Mouse (Mus musculus): ENCODE measurements around the gene Abhd17c. TPM values are rescaled to one million over a fixed set of nuclear protein-coding genes. Genes with fewer than 3 reads are reported as not detected.
A peak's percentile ranks its signal among the peaks of the same experiment; 100 is the strongest.

The Abhd17c gene
- total RNA-seq, 1 experiment from 2014 or later, result 18.7 TPM

DNA sequence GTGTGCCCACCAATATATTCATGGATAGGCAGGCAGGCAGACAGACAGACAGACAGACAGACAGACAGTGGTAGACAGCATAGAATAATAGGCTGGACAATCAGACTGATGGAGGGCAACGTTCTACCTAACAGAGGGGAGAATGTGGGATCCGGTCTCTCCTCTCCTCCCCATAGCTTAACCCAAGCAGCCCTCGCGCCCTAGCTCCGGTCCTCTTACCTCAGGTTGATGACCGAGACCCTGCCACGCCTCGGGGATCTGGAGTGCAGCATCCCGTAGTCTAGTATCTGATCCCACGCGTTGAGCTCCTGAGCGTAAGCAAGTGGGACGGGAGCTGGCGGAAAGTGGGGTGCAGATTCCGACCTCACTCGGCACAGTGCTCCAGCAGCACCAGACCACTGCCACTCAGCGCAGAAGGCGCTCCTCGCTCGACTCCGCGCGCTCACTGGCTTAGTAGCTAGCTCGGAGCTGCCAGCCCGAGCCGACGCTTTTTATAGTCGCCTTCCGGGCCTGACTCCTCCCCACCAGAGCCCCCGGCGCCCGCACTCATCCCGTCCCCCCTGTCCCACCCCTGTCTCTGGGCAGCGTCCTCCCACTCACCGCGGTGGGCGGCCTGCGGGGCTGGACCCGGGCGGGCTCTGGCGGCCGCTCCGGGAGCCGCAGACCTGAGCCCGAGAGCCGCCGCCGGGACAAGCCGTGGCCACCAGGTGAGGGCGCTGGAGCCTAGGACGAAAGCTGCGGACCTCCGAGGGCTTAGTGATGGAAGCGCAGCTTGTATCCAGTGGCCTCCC is 65.5 kb downstream of the Abhd17c start, which contains the start of gene Cemip:
Gene Cemip, minus strand, starts transcription at position 464 of the 791 bp plus-strand sequence.
- peak; percentile 50 for ATAC-seq (replicated peaks; ENCODE audit: low read depth, poor library complexity, severe bottlenecking)

DNA sequence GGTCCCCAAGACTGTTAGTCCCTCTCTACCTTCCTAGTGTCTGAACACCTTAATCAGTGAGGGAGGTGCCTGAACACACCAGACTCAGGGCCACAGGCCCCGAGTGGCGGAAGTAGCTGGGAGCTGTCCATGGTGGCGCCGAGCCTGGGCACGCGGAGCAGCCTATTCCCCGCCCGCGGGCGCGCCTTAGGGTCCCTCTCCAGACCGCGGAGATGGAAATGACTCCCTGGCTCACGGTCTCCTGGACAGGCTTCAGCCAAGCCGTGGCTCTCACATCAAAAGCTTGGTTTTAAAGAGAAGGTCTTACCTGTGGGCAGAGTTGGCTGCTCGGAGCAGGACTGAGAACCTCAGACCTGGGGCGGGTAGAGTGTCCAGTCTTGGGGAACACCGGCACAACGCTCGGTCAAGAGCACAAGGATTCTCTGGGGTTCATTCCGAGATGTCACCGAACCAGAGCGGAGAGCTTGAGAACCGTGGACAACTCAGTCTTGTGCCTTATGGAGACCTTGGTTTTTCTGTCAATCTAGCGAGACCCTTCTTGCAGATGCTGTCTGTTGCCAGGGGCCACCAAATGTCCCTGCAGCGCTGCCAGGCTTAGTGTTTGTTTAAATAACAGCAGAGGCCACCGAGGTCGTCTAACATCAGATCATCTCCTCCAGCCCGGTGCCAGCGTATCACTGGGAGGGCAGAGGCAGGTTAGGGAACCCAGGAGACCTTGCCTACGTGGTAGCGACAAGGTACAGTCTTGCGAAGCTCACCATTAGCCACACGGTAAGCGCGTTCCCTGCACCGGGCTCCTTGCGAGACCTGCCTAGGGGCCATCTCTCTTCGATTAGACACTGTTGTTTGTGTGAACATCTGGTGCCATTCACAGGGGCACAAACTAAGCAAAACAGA is 66.4 kb downstream of the Abhd17c start:
- peak; percentile 82 for ATAC-seq (replicated peaks; ENCODE audit: low read depth, poor library complexity, severe bottlenecking)

DNA sequence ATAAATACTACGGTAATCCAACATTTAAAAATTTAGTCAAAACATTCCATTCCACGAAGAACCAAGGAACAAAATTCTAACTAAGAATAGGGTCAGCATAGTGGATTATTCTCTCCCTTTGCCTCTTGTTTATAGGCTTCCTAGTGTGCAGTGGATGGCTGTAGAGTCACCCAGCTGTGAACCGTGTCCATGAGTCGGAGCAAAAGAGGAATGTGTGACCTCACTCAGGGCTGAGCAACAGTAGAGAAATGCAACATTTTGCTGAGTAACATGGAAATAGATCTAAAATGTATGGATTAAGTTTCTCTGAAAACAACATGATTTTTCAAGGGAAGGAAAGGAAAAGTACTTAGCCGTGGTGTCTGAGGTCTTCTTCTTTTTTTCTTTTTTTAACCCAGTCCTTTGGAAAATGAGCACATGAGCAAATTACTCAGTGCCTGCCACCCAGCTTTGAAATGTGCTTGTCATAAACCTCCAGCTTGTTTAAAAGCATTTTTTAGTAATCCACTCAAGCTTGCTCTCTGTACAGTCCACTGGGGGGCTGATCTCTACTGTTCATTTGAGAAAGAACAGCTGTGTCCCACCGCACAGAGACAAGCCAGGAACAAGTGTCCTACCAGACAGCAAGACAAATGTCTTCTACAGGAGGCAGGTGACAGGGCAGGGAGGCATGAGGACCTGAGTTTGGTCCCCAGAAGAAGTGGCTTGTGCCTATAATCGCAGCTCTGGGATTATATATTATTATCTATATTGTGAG is 74.3 kb downstream of the Abhd17c start:
- no peak for ATAC-seq (replicated peaks; ENCODE audit: low read depth, poor library complexity, severe bottlenecking)

DNA sequence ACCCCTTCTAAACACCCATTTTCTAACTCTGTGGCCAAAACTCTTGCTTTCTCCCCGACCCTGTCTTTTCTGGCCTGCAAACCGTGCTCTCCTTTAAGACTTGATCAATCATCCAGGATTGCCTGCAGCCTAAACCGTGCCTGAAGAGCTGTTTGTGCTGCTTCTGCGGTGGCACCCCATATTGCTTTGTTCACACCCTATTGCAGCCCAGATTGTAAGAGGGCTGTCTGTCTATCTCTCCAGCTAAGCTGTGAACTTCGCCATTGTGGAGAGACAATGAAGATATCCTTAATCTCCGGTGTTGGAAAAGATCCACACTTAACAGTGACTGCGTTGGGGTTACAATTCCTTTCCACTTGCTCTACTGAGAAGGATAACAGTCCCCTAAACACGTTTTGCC is 77.4 kb downstream of the Abhd17c start:
- no peak for ATAC-seq (replicated peaks; ENCODE audit: low read depth, poor library complexity, severe bottlenecking)

DNA sequence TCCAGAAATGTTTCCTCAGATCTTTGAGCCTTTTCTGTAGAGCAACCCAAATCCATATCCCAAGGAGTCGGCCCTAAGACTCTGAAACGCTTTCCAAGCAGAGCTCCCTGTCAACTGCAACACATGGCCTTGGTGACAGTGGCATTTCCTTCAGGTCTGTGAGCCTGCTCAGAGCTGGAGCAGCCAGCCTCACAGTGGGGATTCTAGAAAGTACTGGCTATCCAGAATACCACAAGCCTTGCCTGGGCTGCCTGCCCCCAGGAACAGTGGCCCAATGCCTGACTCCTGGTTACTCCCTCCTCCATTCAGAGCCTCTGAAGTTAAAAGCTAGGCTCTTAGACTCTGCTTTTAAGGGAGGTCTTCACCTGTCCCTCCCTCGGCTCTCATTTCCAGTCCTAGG is 77.8 kb downstream of the Abhd17c start:
- no peak for ATAC-seq (replicated peaks; ENCODE audit: low read depth, poor library complexity, severe bottlenecking)

DNA sequence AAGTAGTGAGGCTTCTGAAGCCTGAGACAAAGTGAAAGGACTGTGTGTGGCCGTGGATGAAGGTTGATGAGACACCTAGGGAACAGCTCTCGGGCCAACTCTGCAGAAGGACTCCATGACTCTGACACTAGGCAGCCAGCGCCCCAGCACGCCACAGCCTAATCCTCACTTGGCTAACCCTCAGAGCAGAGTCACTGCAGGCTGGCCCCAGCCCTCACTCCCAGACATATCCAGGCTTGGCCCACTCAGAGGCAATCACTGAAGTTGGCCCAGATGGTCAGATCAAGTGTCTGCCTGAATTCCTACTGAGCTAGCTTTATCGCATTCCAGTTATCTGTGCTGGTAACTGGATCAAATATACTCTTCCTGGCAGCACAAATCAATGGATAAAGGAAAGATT is 82.8 kb downstream of the Abhd17c start:
- ATAC-seq (replicated peaks; ENCODE audit: low read depth, poor library complexity, severe bottlenecking), result no peak

DNA sequence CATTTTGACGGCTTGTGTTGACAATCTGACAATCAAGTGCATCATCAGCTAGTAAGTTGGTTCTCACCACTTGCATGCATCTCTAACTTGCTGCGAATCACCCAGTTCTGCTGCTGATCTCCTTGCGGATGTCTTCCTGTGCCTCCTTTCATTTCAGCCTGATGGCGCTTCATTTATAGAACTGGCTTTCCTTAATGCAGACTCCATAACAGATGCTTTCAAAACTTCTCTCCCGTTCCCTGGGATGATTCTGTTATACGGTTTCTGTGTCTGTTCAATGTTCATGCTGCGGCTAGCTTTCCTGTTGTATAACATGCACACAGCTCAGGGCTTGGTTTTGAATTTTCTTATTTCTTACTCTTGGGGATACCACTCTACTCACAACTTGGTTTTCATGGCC is 91.9 kb downstream of the Abhd17c start:
- no peak for ATAC-seq (replicated peaks; ENCODE audit: low read depth, poor library complexity, severe bottlenecking)

Other genes with a start within 250 kb of the Abhd17c start
- gene Cemip, start 65.4 kb downstream of the Abhd17c start, total RNA-seq (2017), result not detected in 2 replicates

Data from common myeloid progenitor, adult 5-6 weeks (primary cell).